Mouse (Mus musculus) liver, adult (tissue): ENCODE results near the gene Ccdc113.

Experiments
- GATA4 ChIP-seq: IDR thresholded peaks from 2 replicates; pipeline ENCODE4 v1.6.1; 2014; ENCODE audit warnings: mild to moderate bottlenecking, low read length; ENCODE audit not compliant: insufficient replicate concordance

Ccdc113 gene

GRCm38 (mm10) chr8:95516928-95517327 lies 17.0 kb upstream of the Ccdc113 start:
- no peak for TF ChIP-seq GATA4

GRCm38 (mm10) chr8:95523991-95524390 lies 9.9 kb upstream of the Ccdc113 start:
- TF ChIP-seq GATA4, result no peak

DNA sequence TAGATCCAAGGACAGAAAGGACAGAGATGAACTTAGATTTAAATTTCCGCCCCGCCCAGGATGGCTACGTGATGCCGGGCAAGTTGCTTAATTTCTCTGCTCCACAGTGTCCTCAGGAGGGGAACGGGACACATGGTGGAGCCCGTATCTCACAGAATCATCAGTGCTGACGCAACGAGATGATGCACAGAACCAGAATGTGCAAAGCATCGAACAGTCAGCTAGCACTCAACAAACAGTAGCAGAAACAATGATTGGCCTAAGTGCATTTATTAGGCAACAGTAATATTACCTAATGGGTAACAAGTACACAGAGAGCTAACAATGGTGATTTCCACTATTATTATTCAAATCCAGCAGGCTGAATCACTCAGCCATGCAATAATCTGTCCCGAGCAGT lies 5.7 kb upstream of the Ccdc113 start:
- TF ChIP-seq GATA4, result no peak

- TF ChIP-seq GATA4, result no peak
Measured at GRCm38 (mm10) chr8:95528750-95529310, 5.1 kb upstream of the Ccdc113 start.

DNA sequence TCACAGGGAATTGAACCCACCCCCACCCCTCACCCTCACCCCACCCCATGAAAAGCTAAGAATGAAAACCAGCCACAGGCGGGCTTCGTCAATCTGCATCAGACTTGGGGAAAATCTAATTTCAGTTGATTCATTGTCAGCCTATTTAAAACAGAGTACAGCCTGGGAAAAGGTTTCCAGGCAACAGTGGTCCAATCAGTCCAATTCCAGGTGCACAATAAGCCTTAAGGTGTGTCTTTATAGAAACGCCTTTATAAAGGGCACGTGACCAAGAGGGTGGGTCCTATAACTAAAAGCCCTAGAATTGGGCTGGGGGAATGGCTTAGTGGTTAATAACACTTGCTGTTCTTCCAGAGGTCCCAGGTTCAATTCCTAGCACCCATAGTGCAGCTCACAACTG lies 1.7 kb upstream of the Ccdc113 start:
- no peak for TF ChIP-seq GATA4

- TF ChIP-seq GATA4, result no peak
Measured at GRCm38 (mm10) chr8:95539487-95539886, 5.6 kb downstream of the Ccdc113 start.

DNA sequence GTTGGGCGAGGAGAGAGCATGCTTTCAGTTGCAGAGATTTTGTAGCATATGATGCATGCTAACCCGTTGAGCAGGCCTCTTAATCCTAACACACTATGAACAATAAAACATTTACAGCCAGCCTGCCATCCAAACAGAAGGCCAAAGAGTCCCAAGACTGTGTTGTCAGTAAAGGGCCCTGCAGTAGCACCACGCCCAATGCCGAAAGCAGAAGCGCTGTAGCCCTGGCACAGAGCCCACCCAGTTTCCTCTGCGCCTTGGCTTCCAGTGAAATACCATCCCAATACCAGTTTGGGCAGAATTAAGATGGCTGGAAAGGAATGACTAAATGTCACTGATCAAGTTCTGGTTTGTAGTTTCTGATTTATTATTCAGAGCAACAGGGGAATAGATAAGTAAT lies 8.3 kb downstream of the Ccdc113 start:
- no peak for TF ChIP-seq GATA4

DNA sequence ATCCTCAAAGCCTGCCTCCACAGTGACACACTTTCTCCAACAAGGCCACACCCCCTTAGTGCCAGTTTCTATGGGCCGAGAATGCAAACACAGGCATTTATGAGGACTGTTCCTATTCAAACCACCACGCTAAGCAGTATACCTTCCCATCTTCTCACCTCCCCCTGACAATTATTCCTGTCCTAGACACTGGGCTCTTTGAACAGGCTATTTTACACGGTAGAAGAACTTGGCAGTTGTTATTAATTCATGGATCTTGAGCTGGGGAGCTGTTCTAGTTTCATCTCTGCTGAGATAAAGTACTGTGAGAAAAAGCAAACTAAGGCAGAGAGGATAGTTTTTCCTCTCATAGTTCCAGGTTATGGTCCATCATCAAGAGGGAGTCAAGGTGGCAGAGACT lies 9.2 kb downstream of the Ccdc113 start:
- no peak for TF ChIP-seq GATA4

DNA sequence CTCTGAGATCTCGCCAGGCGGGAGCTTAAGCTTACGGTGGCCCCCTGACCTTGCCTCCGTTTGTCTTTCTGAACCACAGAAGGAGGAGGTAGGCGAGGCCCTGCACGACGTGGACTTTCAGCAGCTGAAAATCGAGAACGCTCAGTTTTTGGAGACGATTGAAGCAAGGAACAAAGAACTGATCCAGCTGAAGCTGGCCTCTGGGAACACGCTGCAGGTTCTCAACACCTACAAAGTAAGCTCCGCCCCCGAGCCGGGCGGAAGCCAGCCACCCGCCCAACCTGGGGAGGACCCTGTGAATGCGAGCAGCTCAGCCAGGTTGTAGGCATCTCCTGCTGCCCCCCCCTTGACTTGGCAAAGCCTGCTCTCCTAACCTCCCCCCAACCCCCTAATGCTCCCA lies 11.9 kb downstream of the Ccdc113 start:
- TF ChIP-seq GATA4, result no peak

DNA sequence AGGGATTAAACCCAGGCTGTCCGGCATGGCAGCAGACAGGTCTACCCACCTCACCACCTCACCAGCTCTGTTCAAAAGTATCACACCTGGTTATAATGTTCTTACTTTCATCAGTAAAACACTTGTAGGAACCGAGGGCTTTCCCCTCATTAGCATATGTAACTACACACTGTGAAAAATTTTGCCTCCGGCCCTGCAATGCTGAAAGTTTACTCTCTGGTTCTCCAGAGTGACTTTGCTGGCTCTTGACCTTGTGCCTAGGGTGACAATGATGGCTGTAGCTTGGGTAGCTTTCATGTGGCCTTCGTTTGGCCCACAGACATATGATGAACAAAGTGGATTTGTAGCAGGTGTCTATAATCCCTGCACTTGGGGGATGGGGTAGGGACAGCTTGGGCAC lies 13.1 kb downstream of the Ccdc113 start:
- TF ChIP-seq GATA4, result no peak

GRCm38 (mm10) chr8:95547931-95548330 lies 14.0 kb downstream of the Ccdc113 start:
- TF ChIP-seq GATA4, result no peak

GRCm38 (mm10) chr8:95549871-95550829 lies 16.3 kb downstream of the Ccdc113 start:
- no peak for TF ChIP-seq GATA4

- no peak for TF ChIP-seq GATA4
Measured at GRCm38 (mm10) chr8:95551577-95551976, 17.7 kb downstream of the Ccdc113 start.

DNA sequence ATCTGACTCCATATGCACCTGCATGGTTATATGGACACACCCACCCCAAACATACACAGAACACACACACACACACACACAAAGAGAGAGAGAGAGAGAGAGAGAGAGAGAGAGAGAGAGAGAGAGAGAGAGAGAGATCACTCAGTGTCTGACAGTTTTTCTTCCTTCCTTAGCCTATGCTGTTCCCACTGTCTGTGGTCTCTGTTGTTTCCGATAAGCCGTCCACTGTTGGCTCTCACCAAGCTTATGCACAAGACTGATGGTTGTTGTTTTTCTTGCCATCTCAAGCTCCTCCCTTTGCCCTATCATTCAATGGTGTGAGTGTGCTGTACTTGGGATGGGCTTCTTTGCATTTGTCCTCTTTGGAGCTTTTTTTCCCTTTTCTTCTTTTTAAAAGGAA lies 22.1 kb downstream of the Ccdc113 start:
- no peak for TF ChIP-seq GATA4

GRCm38 (mm10) chr8:95566217-95566616 lies 32.3 kb downstream of the Ccdc113 start:
- TF ChIP-seq GATA4, result no peak

DNA sequence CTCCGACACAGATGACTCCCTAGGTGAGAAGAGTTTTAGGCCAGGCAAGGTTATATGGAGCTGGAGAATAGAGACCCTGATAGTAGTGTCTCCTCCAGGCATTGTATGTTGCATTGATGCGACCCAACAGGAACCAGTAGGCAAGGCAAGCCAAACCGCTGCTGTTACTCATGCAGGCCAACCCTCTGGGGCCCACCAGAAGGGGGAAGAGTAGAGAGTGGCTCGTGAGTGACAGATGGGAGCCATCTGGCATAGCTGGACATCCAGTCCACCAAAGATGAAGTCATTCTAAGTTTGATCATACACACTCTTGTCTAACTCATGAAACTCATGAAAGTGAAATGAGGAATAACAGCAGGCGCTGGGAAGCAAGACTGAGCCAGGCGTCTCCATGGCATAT lies 32.9 kb downstream of the Ccdc113 start:
- TF ChIP-seq GATA4, result no peak
